Mouse (Mus musculus): ENCODE results near the gene Fv1. TPM values are rescaled to one million over a fixed set of nuclear protein-coding genes. Genes with fewer than 3 reads are reported as not detected.
A peak's percentile ranks its signal among the peaks of the same experiment; 100 is the strongest.
"Not testable (repeated sequence)": the region's sequence is repeated elsewhere in the genome, so short reads cannot be mapped to it uniquely, and the experiment has no call there.

Fv1 gene
- polyA plus RNA-seq, 1 experiment from 2014 or later: 9.6 TPM

DNA sequence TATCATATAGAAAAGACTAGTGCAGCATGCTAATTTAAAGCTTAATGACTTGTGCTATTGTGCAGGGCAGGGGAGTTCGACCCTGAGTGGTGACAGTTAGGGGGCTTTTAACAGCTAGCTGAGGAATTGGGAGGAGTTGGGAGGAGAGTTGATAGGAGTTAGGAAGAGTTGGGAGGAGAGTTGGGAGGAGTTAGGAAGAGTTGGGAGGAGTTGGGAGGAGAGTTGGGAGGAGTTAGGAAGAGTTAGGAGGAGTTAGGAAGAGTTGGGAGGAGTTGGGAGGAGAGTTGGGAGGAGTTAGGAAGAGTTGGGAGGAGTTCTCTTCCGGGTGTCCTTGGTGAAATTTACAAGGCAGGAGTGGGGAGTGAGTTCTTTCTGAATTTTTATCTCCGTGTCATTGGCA is 2.0 kb upstream of the Fv1 start:
- 33% methylated on average over 3 of the region's 3 CpGs for WGBS
- Histone ChIP-seq H3K4me1 (replicated peaks) (peaks cover 14% of the 10 kb centered on the region), H3K36me3 (peaks cover 26% of the 10 kb centered on the region), H3K4me3 (replicated peaks) (peak overlapping the region; percentile 89; the same call in 1 of the 2 replicates), H3K4me2 (replicated peaks) (peak overlapping the region; percentile 75; the same call in 1 of the 2 replicates)
- H3K9ac ChIP-seq; ATAC-seq; H3K27me3 ChIP-seq (replicated peaks); H3K27ac ChIP-seq; H3K9me3 ChIP-seq: not testable (repeated sequence)

DNA sequence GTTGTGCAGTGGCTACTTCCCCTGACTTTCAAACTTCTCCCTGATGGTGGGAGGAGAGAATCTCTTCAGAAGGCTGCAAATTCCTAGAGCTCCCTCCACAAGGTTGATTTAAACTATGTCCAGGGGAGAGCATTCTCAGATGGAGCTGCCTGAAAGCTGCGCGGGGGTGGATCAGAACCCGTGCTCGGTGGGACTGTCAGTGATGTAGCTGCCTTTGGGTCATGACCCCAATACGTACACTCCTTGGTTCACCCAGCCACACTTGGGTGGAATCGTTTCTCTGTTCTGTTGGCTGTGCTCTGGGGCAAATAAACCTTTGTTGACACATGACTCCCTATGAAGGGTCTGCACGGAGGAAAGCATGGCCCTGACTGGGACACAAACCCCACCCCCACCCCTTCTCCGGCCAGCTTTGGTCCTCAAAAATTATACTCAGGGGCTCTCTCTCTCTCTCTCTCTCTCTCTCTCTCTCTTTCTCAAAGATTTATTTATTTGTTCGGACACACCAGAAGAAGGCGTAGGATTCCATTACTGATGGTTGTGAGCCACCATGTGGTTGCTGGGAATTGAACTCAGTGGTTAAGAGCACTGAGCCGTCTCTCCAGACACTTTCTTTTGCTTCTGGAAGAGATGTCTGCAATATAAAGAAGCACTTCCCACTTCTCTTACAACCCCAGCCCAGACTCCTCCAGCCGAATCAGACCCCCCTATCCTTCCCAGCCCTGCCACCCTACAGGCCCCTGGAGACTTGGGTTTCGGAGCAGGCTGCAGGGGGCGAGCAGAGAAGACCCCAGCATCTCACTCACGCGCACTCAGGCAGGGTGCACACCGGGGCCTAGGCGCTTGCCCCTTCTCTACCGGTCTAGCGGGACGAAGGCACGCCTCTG is 973 bp upstream of the Fv1 start:
- H3K27ac ChIP-seq: peak overlapping the region; percentile 82
- H3K4me2 ChIP-seq (replicated peaks): peak overlapping the region; percentile 75
- 2% methylated on average over 22 of the region's 22 CpGs for WGBS
- no peak for ATAC-seq
- H3K4me1 ChIP-seq (replicated peaks): peaks cover 14% of the 10 kb centered on the region
- H3K27me3 ChIP-seq (replicated peaks): no peaks in the 10 kb centered on the region
- H3K9me3 ChIP-seq: no peaks in the 10 kb centered on the region
- peak overlapping the region; percentile 89 for H3K4me3 ChIP-seq (replicated peaks)
- H3K36me3 ChIP-seq: peaks cover 25% of the 10 kb centered on the region
- H3K9ac ChIP-seq: peak overlapping the region; percentile 84

DNA sequence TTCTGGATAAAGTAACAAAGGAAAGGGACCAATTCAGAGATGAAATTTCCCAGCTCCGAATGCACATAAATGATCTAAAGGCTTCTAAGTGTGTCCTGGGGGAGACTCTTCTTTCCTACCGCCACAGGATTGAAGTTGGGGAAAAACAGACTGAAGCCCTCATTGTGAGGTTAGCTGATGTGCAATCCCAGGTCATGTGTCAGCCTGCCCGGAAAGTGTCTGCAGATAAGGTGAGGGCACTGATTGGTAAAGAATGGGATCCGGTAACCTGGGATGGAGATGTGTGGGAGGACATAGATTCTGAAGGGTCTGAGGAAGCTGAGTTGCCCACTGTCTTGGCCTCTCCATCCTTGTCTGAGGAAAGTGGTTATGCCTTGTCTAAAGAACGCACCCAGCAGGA is 459 bp downstream of the Fv1 start:
- H3K27ac ChIP-seq: peak overlapping the region; percentile 36
- H3K9ac ChIP-seq: peak overlapping the region; percentile 60
- 6% methylated on average over 5 of the region's 5 CpGs for WGBS
- H3K9me3 ChIP-seq: no peaks in the 10 kb centered on the region
- no peaks in the 10 kb centered on the region for H3K27me3 ChIP-seq (replicated peaks)
- no peak for ATAC-seq
- H3K36me3 ChIP-seq: peaks cover 29% of the 10 kb centered on the region
- H3K4me3 ChIP-seq (replicated peaks): peak overlapping the region; percentile 89
- H3K4me1 ChIP-seq (replicated peaks): peaks cover 14% of the 10 kb centered on the region
- H3K4me2 ChIP-seq (replicated peaks): peak overlapping the region; percentile 77

DNA sequence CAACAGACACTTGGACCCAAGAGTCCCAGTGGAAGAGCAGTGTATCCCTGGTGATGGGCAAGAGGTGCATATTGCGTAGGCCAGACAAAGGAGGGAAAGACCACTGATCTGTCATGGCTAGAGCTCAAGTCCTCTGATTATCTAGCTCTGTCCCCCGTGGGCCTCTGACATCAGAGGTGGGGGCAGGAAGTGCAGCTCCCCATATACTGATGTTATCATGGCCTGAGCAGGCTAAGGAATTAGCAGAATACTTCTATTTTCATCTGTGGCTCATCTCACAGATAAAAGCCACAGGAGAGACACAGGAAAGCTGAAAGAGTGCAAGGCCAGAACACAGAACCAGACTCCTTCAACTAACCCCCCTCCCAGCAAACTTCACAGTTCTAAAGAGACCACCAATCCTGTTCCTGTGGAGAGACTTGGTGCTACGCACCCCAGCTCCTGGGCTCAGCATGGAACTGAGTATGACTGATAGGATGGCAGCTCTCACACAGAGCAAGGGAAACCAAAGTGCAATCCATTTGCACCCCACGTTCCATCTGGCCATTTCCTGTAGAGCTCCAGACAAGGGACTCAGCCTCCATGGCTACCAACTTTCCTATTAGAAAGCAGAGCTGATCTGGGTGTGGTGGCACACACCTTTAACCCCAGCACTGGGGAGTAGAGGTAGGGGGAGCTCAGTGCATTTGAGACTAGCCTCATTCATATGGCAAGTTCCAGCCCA is 7.2 kb downstream of the Fv1 start:
- WGBS: 88% methylated on average over 4 of the region's 4 CpGs
- H3K27me3 ChIP-seq (replicated peaks): no peaks in the 10 kb centered on the region
- no peak overlapping the region for H3K27ac ChIP-seq
- H3K4me3 ChIP-seq (replicated peaks): no peak overlapping the region
- H3K36me3 ChIP-seq: peaks cover 58% of the 10 kb centered on the region
- H3K4me1 ChIP-seq (replicated peaks): no peaks in the 10 kb centered on the region
- no peak for ATAC-seq
- no peak overlapping the region for H3K9ac ChIP-seq
- no peaks in the 10 kb centered on the region for H3K9me3 ChIP-seq
- no peak overlapping the region for H3K4me2 ChIP-seq (replicated peaks)

DNA sequence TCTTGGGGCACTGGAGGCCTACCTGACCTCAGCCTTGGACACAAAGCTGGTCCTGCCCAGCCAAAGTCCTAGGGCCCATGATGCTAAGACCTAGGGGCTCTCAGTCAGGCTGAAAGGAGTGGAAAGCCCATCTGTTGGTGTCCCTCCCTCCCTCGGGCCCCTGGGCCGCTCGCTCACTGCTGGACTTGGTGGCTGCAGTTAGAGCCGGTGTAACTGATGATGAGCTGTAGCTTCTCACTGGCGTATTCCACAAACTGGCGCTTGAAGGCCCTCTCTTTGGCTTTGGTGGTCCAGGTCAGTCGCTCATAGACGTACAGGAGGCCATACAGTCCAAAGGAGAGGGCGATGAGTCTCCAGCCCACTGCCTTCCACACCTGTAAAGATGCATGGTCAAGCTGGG is 9.8 kb downstream of the Fv1 start:
- no peak overlapping the region for H3K9ac ChIP-seq
- H3K36me3 ChIP-seq: peaks cover 64% of the 10 kb centered on the region
- no peaks in the 10 kb centered on the region for H3K27me3 ChIP-seq (replicated peaks)
- no peak overlapping the region for H3K4me3 ChIP-seq (replicated peaks)
- no peaks in the 10 kb centered on the region for H3K9me3 ChIP-seq
- H3K4me1 ChIP-seq (replicated peaks): no peaks in the 10 kb centered on the region
- H3K4me2 ChIP-seq (replicated peaks): no peak overlapping the region
- WGBS: 96% methylated on average over 9 of the region's 9 CpGs
- H3K27ac ChIP-seq: no peak overlapping the region
- ATAC-seq: no peak

DNA sequence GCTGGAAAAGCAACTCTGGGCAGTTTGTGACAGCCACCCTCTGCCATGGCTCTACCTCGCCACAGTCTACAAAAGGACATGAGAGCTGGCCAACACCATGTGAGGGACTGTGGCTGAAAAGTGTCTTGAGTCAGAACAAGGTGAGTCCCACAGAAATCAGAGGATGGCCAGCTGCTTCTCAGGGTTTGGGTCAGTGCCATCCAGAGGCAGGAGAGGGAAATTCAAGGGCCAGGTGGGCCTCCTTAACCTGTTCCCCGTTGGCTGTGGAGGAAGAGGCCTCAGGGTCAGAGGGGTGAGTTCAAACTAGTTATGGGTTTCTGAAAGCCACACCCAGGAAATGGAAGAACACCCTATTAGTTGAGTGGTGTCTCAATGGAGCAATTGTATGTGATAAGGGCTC is 10.7 kb downstream of the Fv1 start:
- no peak overlapping the region for H3K9ac ChIP-seq
- H3K27me3 ChIP-seq (replicated peaks): no peaks in the 10 kb centered on the region
- no peaks in the 10 kb centered on the region for H3K4me1 ChIP-seq (replicated peaks)
- H3K4me3 ChIP-seq (replicated peaks): no peak overlapping the region
- no peak overlapping the region for H3K27ac ChIP-seq
- 0 out of 2 replicates have a peak, but pooled peaks have one; percentile 16 for ATAC-seq
- no peaks in the 10 kb centered on the region for H3K9me3 ChIP-seq
- no peak overlapping the region for H3K4me2 ChIP-seq (replicated peaks)
- H3K36me3 ChIP-seq: peaks cover 61% of the 10 kb centered on the region
- WGBS: 64% methylated on average over 2 of the region's 2 CpGs

DNA sequence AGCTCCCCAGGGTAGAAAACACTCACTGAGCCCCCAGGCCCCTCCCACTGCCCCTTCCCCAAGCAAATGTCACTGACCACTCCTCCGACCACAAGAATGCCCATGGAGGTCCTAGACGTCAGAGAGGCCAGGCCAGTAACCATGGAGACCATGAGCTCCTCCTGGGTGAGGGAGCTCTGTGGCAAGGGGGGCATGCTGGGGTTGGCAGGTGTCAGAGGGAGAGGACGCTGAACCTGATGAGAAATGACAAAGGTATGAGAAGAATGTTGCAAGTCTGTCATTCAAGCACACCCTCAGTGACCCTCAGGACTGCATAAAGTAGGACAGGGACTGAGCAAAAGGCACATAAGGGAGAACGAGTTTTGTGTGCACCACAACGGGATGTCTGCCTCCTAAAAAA is 11.1 kb downstream of the Fv1 start:
- WGBS: 55% methylated on average over 5 of the region's 5 CpGs
- no peak overlapping the region for H3K4me2 ChIP-seq (replicated peaks)
- no peaks in the 10 kb centered on the region for H3K4me1 ChIP-seq (replicated peaks)
- no peaks in the 10 kb centered on the region for H3K9me3 ChIP-seq
- no peak overlapping the region for H3K4me3 ChIP-seq (replicated peaks)
- no peak overlapping the region for H3K9ac ChIP-seq
- H3K27me3 ChIP-seq (replicated peaks): no peaks in the 10 kb centered on the region
- H3K36me3 ChIP-seq: peaks cover 60% of the 10 kb centered on the region
- no peak overlapping the region for H3K27ac ChIP-seq
- peak; percentile 29; the same call in 1 of the 2 replicates for ATAC-seq

DNA sequence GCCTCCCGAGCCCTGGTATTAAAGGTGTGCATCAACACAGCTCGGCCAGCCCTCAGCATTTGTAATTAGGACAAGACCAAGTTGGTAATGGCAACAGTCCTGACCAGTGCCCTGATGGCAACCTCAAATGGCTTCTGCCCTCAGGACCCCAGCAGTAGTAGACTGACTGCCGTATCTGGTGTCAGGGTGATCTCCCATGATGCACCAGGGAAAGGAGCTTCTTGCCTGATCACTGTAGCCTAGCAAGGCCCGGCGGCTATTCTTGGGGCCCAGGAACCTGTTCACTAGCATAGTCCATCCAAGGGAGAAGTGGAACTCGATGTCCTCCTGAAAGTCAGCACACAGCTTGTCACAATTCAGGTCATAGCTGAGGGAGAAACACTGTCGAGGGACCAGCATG is 13.0 kb downstream of the Fv1 start:
- ATAC-seq: no peak
- 90% methylated on average over 7 of the region's 7 CpGs for WGBS
- Histone ChIP-seq H3K9ac (no peak overlapping the region), H3K27me3 (replicated peaks) (no peaks in the 10 kb centered on the region), H3K4me2 (replicated peaks) (no peak overlapping the region), H3K4me1 (replicated peaks) (no peaks in the 10 kb centered on the region), H3K36me3 (peaks cover 61% of the 10 kb centered on the region), H3K9me3 (no peaks in the 10 kb centered on the region), H3K4me3 (replicated peaks) (no peak overlapping the region), H3K27ac (no peak overlapping the region)

DNA sequence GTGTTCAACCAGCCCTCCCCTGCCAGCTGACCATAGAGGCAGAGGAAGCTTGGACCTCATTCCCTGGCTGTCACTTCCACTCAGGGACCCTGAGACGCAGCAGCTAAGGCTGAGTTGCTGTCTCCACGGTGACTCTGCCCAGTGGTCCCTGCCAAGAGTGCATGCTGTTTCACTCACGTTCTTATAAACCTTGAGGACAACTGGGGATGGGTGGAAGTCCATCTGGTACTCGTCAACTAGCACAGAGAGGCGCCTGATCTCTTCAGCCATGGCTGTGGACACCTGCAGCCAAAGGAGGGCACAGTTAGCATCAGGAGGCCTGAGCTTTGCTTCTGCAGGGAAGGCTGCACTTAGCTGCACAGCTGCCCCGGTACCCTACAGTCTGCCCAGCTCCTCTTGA is 14.3 kb downstream of the Fv1 start:
- 73% methylated on average over 6 of the region's 6 CpGs for WGBS
- Histone ChIP-seq H3K9me3 (no peaks in the 10 kb centered on the region), H3K4me3 (replicated peaks) (no peak overlapping the region), H3K27me3 (replicated peaks) (no peaks in the 10 kb centered on the region), H3K9ac (no peak overlapping the region), H3K4me2 (replicated peaks) (no peak overlapping the region), H3K4me1 (replicated peaks) (no peaks in the 10 kb centered on the region), H3K27ac (no peak overlapping the region), H3K36me3 (peaks cover 66% of the 10 kb centered on the region)
- ATAC-seq: no peak

DNA sequence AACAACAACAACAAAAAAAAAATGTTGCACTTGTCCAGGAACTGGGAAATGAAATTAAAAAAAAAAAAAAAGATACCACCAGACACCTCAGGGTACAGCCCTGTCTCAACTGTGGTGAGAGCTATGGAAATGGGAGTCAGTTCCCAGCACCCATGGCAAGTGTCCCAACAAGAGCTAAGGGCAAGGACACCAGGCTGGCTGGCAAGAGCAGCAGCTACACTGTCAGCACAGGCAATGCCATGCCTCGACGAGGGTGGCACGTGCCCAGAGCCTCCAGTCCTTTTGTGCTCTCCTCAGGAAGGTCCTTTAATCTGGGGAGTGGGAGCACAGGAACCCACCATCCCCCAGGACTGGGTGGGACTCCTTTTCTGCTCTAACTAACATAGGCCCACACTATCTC is 15.4 kb downstream of the Fv1 start:
- no peak for ATAC-seq
- Histone ChIP-seq H3K27me3 (replicated peaks) (no peaks in the 10 kb centered on the region), H3K4me1 (replicated peaks) (no peaks in the 10 kb centered on the region), H3K9me3 (no peaks in the 10 kb centered on the region), H3K4me2 (replicated peaks) (no peak overlapping the region), H3K9ac (no peak overlapping the region), H3K27ac (no peak overlapping the region), H3K36me3 (peaks cover 61% of the 10 kb centered on the region), H3K4me3 (replicated peaks) (no peak overlapping the region)
- 93% methylated on average over 3 of the region's 3 CpGs for WGBS

DNA sequence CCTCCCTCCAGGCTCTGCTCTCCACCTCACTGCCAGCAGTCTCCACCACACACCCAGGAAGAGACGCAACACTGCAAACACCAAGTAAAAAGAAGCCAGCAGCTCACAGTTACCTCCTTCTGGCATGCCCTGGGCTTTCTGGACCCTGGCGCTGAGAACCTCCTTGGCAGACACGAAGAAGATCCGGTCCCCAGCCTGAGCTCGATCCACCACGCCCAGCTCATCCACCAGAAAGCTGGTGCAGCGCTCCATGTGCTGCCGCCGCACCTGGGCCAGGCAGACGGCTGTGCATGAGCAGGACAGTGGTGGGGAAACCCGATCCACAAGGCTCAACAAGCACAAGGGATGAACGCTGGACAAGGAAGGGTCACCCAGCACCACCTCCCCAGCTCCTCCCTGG is 17.4 kb downstream of the Fv1 start:
- 94% methylated on average over 12 of the region's 12 CpGs for WGBS
- Histone ChIP-seq H3K36me3 (peaks cover 62% of the 10 kb centered on the region), H3K27ac (no peak overlapping the region), H3K9ac (no peak overlapping the region), H3K9me3 (no peaks in the 10 kb centered on the region), H3K4me2 (replicated peaks) (no peak overlapping the region), H3K27me3 (replicated peaks) (no peaks in the 10 kb centered on the region), H3K4me1 (replicated peaks) (no peaks in the 10 kb centered on the region), H3K4me3 (replicated peaks) (no peak overlapping the region)
- no peak for ATAC-seq

DNA sequence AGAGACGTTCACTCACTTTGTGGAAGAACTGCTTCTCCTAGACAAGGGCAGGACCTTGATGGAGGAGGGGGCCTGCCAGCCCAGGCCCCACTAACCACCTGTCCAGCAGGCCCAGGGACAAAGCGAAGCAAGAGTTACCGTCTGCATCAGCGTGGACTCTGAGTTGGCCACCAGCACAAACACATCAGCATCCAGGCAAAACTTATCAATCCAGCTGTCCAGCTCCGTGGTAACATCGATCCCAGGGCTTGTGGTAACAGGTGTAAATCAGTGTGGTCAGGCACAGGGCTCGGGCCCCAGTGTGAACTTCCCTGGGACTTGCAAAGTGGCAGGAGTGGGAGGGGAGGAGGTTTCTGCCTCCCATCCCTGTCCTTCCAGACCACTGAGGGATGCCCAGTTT is 18.5 kb downstream of the Fv1 start:
- WGBS: 98% methylated on average over 7 of the region's 7 CpGs
- no peak for ATAC-seq
- no peak overlapping the region for H3K4me2 ChIP-seq (replicated peaks)
- H3K27ac ChIP-seq: no peak overlapping the region
- no peaks in the 10 kb centered on the region for H3K9me3 ChIP-seq
- H3K9ac ChIP-seq: no peak overlapping the region
- peaks cover 53% of the 10 kb centered on the region for H3K36me3 ChIP-seq
- H3K4me1 ChIP-seq (replicated peaks): no peaks in the 10 kb centered on the region
- H3K27me3 ChIP-seq (replicated peaks): no peaks in the 10 kb centered on the region
- no peak overlapping the region for H3K4me3 ChIP-seq (replicated peaks)
